Mouse (Mus musculus): ENCODE data around the gene Prdm4.
A peak's percentile ranks its signal among the peaks of the same experiment; 100 is the strongest.

DNA sequence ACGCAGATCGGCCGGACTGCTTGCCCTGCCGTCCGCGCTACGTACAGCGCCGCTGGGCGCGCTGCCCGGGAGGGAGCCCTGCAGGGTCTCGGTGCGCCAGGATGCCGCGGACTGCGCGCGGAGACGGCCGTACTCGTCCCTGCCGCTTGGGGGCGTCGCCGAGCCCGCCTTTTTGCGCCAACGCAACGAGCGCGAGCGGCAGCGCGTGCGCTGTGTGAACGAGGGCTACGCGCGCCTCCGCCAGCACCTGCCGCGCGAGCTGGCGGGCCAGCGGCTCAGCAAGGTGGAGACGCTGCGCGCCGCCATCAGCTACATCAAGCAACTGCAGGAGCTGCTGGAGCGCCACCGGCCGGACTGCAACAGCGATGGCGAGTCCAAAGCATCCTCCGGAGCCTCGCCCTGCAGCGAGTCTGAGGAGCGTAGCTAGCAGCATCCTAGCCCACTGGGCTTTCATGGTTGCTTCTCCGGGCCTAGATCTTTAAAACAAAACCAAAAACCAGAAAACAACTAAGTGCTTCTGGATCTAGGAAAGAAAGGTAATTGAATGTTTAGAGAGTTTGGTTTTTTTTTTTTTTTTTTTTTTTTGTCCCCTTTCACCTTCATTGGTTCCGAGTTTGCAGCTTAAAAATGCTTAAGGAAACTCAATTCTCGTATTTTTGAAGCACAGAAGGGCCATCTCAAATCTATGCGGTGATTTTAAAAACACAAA, 11.7 kb upstream of the Prdm4 start:
- TF ChIP-seq CTCF (conservative IDR thresholded peaks at IDR 0.05 in 1 of 2, IDR thresholded peaks at IDR 0.05 in 1 of 2; ENCODE audit: low read depth in 2 of 2, low read length in 2 of 2) = peak in 1 of 2 experiments; percentile 66; a peak in 2 of 4 replicates
- no peak for TF ChIP-seq ZKSCAN1 (IDR thresholded peaks at IDR 0.05; ENCODE audit: borderline replicate concordance, low read depth, low read length)
- TF ChIP-seq SIN3A (IDR thresholded peaks at IDR 0.05; ENCODE audit: low read length) = peak; percentile 45
- no peak for TF ChIP-seq ELF1 (IDR thresholded peaks at IDR 0.05; ENCODE audit: low read depth, low read length)
- peak; percentile 53 for TF ChIP-seq TCF12 (IDR thresholded peaks at IDR 0.05; ENCODE audit: low read depth, low read length)
- TF ChIP-seq POLR2A (IDR thresholded peaks at IDR 0.05; ENCODE audit: low read depth, low read length) = peak; percentile 47; the same call in 1 of the 2 replicates
- no peak for TF ChIP-seq JUND (conservative IDR thresholded peaks at IDR 0.05; ENCODE audit: low read depth, low read length)
- no peak for TF ChIP-seq CHD2 (IDR thresholded peaks at IDR 0.05; ENCODE audit: low read length)
- TF ChIP-seq EP300 (IDR thresholded peaks at IDR 0.05; ENCODE audit: low read length) = 0 out of 2 replicates have a peak, but pooled peaks have one; percentile 20
- no peak for TF ChIP-seq TBP (conservative IDR thresholded peaks at IDR 0.05; ENCODE audit: low read depth, low read length)
- TF ChIP-seq E2F4 (IDR thresholded peaks at IDR 0.05; ENCODE audit: insufficient replicate concordance, low read depth, low read length) = peak; percentile 34; the same call in 1 of the 2 replicates
- TF ChIP-seq ZNF384 (IDR thresholded peaks at IDR 0.05; ENCODE audit: low read depth, low read length) = peak; percentile 78
- peak; percentile 31 for TF ChIP-seq SMC3 (IDR thresholded peaks at IDR 0.05; ENCODE audit: low read depth, low read length)
- TF ChIP-seq MYC (IDR thresholded peaks at IDR 0.05; ENCODE audit: low read depth, low read length) = 0 out of 2 replicates have a peak, but pooled peaks have one; percentile 49
